Mouse (Mus musculus): ENCODE data around the gene Fam168b. TPM values are rescaled to one million over a fixed set of nuclear protein-coding genes. Genes with fewer than 3 reads are reported as not detected.

Gene Fam168b
- polyA plus RNA-seq, 1 experiment from 2014 or later = 72.1 TPM

- Histone ChIP-seq H3K27me3 (no peaks in the 10 kb centered on the region), H3K36me3 (no peaks in the 10 kb centered on the region), H3K4me3 (no peak overlapping the region), H3K9me3 (no peaks in the 10 kb centered on the region), H3K9ac (no peak overlapping the region), H3K4me1 (no peaks in the 10 kb centered on the region), H3K27ac (no peak overlapping the region), H3K4me2 (no peak overlapping the region)
- 81% methylated on average over 3 of the region's 3 CpGs for WGBS
- no peak for ATAC-seq (ENCODE audit: borderline replicate concordance, extremely low read depth, low FRiP score, low TSS enrichment)
Observed at GRCm38 (mm10) chr1:34775870-34776269, 67.0 kb downstream of the Fam168b start.

- Histone ChIP-seq H3K27ac (no peak overlapping the region), H3K27me3 (no peaks in the 10 kb centered on the region), H3K4me3 (no peak overlapping the region), H3K4me1 (no peaks in the 10 kb centered on the region), H3K9ac (no peak overlapping the region), H3K4me2 (no peak overlapping the region), H3K36me3 (no peaks in the 10 kb centered on the region), H3K9me3 (no peaks in the 10 kb centered on the region)
- WGBS = 68% methylated on average over 6 of the region's 6 CpGs
- no peak for ATAC-seq (ENCODE audit: borderline replicate concordance, extremely low read depth, low FRiP score, low TSS enrichment)
Observed at GRCm38 (mm10) chr1:34768875-34769274, 74.0 kb downstream of the Fam168b start.

DNA sequence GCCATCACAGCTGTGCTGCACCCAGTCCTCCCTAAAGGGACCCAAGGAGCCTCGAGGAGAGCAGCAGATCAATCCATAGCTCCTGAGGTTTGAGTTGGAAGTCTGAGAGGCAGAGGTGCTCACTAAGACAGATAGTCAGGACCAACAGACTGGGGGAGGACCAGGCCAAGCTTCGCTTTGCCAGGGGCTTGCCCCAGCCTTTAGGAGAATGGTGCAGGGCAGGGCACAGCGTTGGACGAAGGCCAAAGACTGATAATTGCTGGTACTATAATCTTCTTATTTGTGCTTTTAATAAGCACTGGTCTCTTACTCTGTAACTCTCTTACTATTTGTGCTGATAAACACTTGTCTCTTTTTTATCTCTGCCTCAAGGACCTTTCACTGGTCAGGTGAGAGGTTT lies 75.0 kb downstream of the Fam168b start:
- no peak overlapping the region for H3K27ac ChIP-seq
- no peak for ATAC-seq (ENCODE audit: borderline replicate concordance, extremely low read depth, low FRiP score, low TSS enrichment)
- no peak overlapping the region for H3K9ac ChIP-seq
- H3K4me3 ChIP-seq = no peak overlapping the region
- no peaks in the 10 kb centered on the region for H3K4me1 ChIP-seq
- no peaks in the 10 kb centered on the region for H3K27me3 ChIP-seq
- H3K36me3 ChIP-seq = no peaks in the 10 kb centered on the region
- H3K9me3 ChIP-seq = no peaks in the 10 kb centered on the region
- H3K4me2 ChIP-seq = no peak overlapping the region
- 49% methylated on average over 4 of the region's 4 CpGs for WGBS

DNA sequence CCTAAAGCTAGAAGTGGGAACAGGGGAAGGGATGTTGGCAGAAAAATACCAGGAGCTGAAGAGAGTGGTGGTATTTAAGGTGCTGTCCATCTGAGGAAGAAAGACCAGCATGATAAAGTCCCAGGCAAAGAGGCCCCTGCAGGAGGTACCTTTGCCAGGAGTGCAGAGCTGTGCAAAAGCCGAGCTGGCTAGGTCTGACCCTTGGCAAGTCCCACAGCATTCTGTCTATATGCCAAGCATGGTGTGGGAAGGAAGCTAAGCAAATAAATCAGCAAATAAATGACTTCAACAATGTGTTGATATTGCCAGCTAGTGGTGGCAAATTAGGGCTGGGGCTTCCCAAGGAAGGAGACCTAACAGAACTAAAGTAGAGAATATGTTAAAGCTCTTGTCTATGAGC lies 76.0 kb downstream of the Fam168b start:
- H3K9ac ChIP-seq = no peak overlapping the region
- no peaks in the 10 kb centered on the region for H3K36me3 ChIP-seq
- ATAC-seq (ENCODE audit: borderline replicate concordance, extremely low read depth, low FRiP score, low TSS enrichment) = no peak
- no peak overlapping the region for H3K4me2 ChIP-seq
- 33% methylated on average over 1 of the region's 1 CpGs for WGBS
- no peak overlapping the region for H3K4me3 ChIP-seq
- no peaks in the 10 kb centered on the region for H3K4me1 ChIP-seq
- H3K27ac ChIP-seq = no peak overlapping the region
- H3K9me3 ChIP-seq = no peaks in the 10 kb centered on the region
- no peaks in the 10 kb centered on the region for H3K27me3 ChIP-seq

Other genes starting within 250 kb of the Fam168b start
- gene Plekhb2, start 6.9 kb upstream of the Fam168b start, polyA plus RNA-seq (2015; fragmentation: Nextera tagmentation; extraction: Ambion mirVana) = 26.7 and 31.8 TPM in 2 replicates

Measured in lung, embryonic 15.5 days (tissue).